Mouse (Mus musculus) CH12.LX (cell line): ENCODE data around the gene Ankrd39. TPM values are rescaled to one million over a fixed set of nuclear protein-coding genes. Genes with fewer than 3 reads are reported as not detected.

Experiments
- DNase-seq: peaks from one replicate; pipeline ENCODE4 v3.0.0-alpha.2; 2013; ENCODE audit errors: extremely low read depth
- H3K27ac ChIP-seq: 2 replicates; pipeline ENCODE4 v1.5.1; 2012; ENCODE audit warnings: low read depth, mild to moderate bottlenecking, control low read depth, moderate library complexity; ENCODE audit not compliant: insufficient read depth
- H3K27me3 ChIP-seq: replicated peaks from 2 replicates; pipeline ENCODE3; 2012; ENCODE audit warnings: inconsistent platforms
- H3K36me3 ChIP-seq, 2 experiments: replicated peaks in 1 of 2; 2 replicates each; pipeline versions ENCODE3 to v1.6.1; 2012; ENCODE audit warnings: inconsistent platforms in 1 of 2, low read length in 1 of 2, mild to moderate bottlenecking in 1 of 2, mixed read lengths in 1 of 2, moderate library complexity in 1 of 2; ENCODE audit not compliant: control insufficient read depth in 1 of 2, insufficient read depth in 1 of 2
- H3K4me1 ChIP-seq, 2 experiments: 2 replicates each; pipeline ENCODE4 v1.6.1; 2012; ENCODE audit warnings: inconsistent platforms in 1 of 2, moderate library complexity in 1 of 2; ENCODE audit not compliant: insufficient read depth in 2 of 2, control insufficient read depth in 1 of 2
- H3K4me2 ChIP-seq: 2 replicates; pipeline ENCODE4 v1.6.1; 2012; ENCODE audit warnings: low read depth, mild to moderate bottlenecking, control low read depth; ENCODE audit not compliant: poor library complexity, insufficient read depth, severe bottlenecking
- H3K4me3 ChIP-seq, 3 experiments: fragments of 150-350 bp in 1 of 3; sonication (generic) in 1 of 3; replicated peaks in 1 of 3; 2 replicates each; pipeline versions ENCODE3 to v1.5.1; 2011 to 2012; ENCODE audit warnings: low read depth in 2 of 3, low read length in 2 of 3, mild to moderate bottlenecking in 2 of 3, moderate library complexity in 2 of 3, control low read depth in 1 of 3, improper control_type of control experiment in 1 of 3, inconsistent platforms in 1 of 3, mixed read lengths in 1 of 3; ENCODE audit not compliant: poor library complexity in 1 of 3
- H3K79me2 ChIP-seq: replicated peaks from 2 replicates; pipeline ENCODE4 v1.6.1; 2012; ENCODE audit warnings: mild to moderate bottlenecking, moderate library complexity; ENCODE audit not compliant: control insufficient read depth, poor library complexity, insufficient read depth, severe bottlenecking; ENCODE audit errors: extremely low read depth
- H3K9ac ChIP-seq: 2 replicates; pipeline ENCODE4 v1.6.1; 2012; ENCODE audit warnings: low read depth, mild to moderate bottlenecking, control low read depth, moderate library complexity; ENCODE audit not compliant: insufficient read depth
- H3K9me3 ChIP-seq: replicated peaks from 2 replicates; pipeline ENCODE3; 2012; ENCODE audit warnings: low read length, inconsistent platforms, mixed read lengths
- CHD2 ChIP-seq: IDR thresholded peaks from 2 replicates; pipeline ENCODE4 v1.6.1; 2011; ENCODE audit warnings: low read length, improper control_type of control experiment
- EP300 ChIP-seq: IDR thresholded peaks from 2 replicates; pipeline ENCODE4 v1.6.1; 2011; ENCODE audit warnings: low read length, improper control_type of control experiment
- IRF4 ChIP-seq: IDR thresholded peaks from 2 replicates; pipeline ENCODE4 v1.6.1; 2014; ENCODE audit warnings: low read depth, mild to moderate bottlenecking, inconsistent platforms, low read length, improper control_type of control experiment
- JUND ChIP-seq: conservative IDR thresholded peaks from 2 replicates; pipeline ENCODE4 v1.6.1; 2011; ENCODE audit warnings: low read depth, low read length, improper control_type of control experiment
- KAT2A ChIP-seq: IDR thresholded peaks from 2 replicates; pipeline ENCODE4 v1.6.1; 2012; ENCODE audit warnings: low read length, improper control_type of control experiment, inconsistent platforms; ENCODE audit not compliant: insufficient replicate concordance
- MAFK ChIP-seq: IDR thresholded peaks from 2 replicates; pipeline ENCODE4 v1.6.1; 2011; ENCODE audit warnings: low read length, improper control_type of control experiment; ENCODE audit not compliant: insufficient replicate concordance
- MEF2A ChIP-seq: IDR thresholded peaks from 2 replicates; pipeline ENCODE4 v1.6.1; 2014; ENCODE audit warnings: low read depth, mild to moderate bottlenecking, inconsistent platforms, low read length, improper control_type of control experiment, borderline replicate concordance
- NELFE ChIP-seq: IDR thresholded peaks from 2 replicates; pipeline ENCODE4 v1.6.1; 2011; ENCODE audit warnings: low read depth, low read length, improper control_type of control experiment
- PAX5 ChIP-seq: IDR thresholded peaks from 2 replicates; pipeline ENCODE4 v1.6.1; 2012; ENCODE audit warnings: low read length, inconsistent platforms, mixed read lengths
- RAD21 ChIP-seq: IDR thresholded peaks from 2 replicates; pipeline ENCODE4 v1.6.1; 2011; ENCODE audit warnings: low read depth, mild to moderate bottlenecking, low read length, improper control_type of control experiment, moderate library complexity
- TBP ChIP-seq: conservative IDR thresholded peaks from 2 replicates; pipeline ENCODE4 v1.6.1; 2011; ENCODE audit warnings: low read depth, low read length, improper control_type of control experiment
- ZC3H11A ChIP-seq: IDR thresholded peaks from 2 replicates; pipeline ENCODE4 v1.6.1; 2012; ENCODE audit warnings: low read depth, mild to moderate bottlenecking, inconsistent platforms, low read length, improper control_type of control experiment
- ZKSCAN1 ChIP-seq: IDR thresholded peaks from 2 replicates; pipeline ENCODE4 v1.6.1; 2012; ENCODE audit warnings: low read depth, inconsistent platforms, low read length, improper control_type of control experiment, borderline replicate concordance
- ZMIZ1 ChIP-seq: IDR thresholded peaks from 2 replicates; pipeline ENCODE4 v1.6.1; 2012; ENCODE audit warnings: low read depth, mild to moderate bottlenecking, inconsistent platforms, low read length, improper control_type of control experiment
- ZNF384 ChIP-seq: IDR thresholded peaks from 2 replicates; pipeline ENCODE4 v1.6.1; 2012; ENCODE audit warnings: low read depth, low read length, improper control_type of control experiment, inconsistent platforms
- dilution Hi-C: fragments of 300-500 bp; cut with MboI; formaldehyde crosslinking; loops from 2 replicates; pipeline ENCODE4 v1.14.3; 2020; ENCODE audit warnings: low sequenced_read_pairs; ENCODE audit not compliant: extremely low pct_unique_long_range_greater_than_20kb, extremely low pct_ligation_motif_present
- in situ Hi-C: fragments of 300-500 bp; cut with MboI; formaldehyde crosslinking; loops from 3 replicates; pipeline ENCODE4 v1.14.3; 2019; ENCODE audit warnings: low sequenced_read_pairs, low pct_ligation_motif_present, low pct_unique_long_range_greater_than_20kb, mixed read lengths
- polyA plus RNA-seq: library from polyadenylated mRNA; unstranded; fragments of >175 nt; gene quantifications from 2 replicates; pipeline ENCODE4 v1.2.1, GENCODE M21; 2012; ENCODE audit warnings: low read depth; ENCODE audit not compliant: insufficient read length
- total RNA-seq, 2 experiments: library from RNA; depleted of rRNA; stranded (reverse); fragments of 300-350 nt in 1 of 2; fragments of >200 nt in 1 of 2; gene quantifications; 2 replicates each; pipeline ENCODE4 v1.2.3; 2012 to 2014

The Ankrd39 gene
- total and polyA plus RNA-seq, 3 experiments: 4.3 to 14.8 (median 11.6) TPM

- no peaks in the 10 kb centered on the region for H3K79me2 ChIP-seq
- H3K27ac ChIP-seq: no peak overlapping the region
- dilution Hi-C loops (no loop called here), in situ Hi-C loops (no loop called here)
- H3K9ac ChIP-seq: no peak overlapping the region
- H3K4me2 ChIP-seq: no peak overlapping the region
- no peak overlapping the region for H3K4me3 ChIP-seq
- no peaks in the 10 kb centered on the region for H3K4me1 ChIP-seq
- peaks cover 51 to 87% of the 10 kb centered on the region in 2 experiments for H3K36me3 ChIP-seq
- H3K9me3 ChIP-seq: no peaks in the 10 kb centered on the region
- no peak for TF ChIP-seq TBP
- no peak for TF ChIP-seq EP300
- TF ChIP-seq KAT2A: no peak
- TF ChIP-seq ZNF384: no peak
- no peak for TF ChIP-seq ZC3H11A
- no peak for TF ChIP-seq JUND
- no peak for TF ChIP-seq RAD21
- TF ChIP-seq ZMIZ1: no peak
- no peaks in the 10 kb centered on the region for H3K27me3 ChIP-seq
- no peak for DNase-seq
Observed at GRCm38 (mm10) chr1:36536397-36536728, 10.9 kb downstream of the Ankrd39 start.

- TF ChIP-seq CHD2 (no peak), MAFK (no peak), NELFE (no peak), ZMIZ1 (no peak), KAT2A (no peak), IRF4 (no peak), MEF2A (no peak), PAX5 (no peak), ZKSCAN1 (no peak)
- dilution Hi-C loops: no loop called here
Observed at GRCm38 (mm10) chr1:36535477-36536396, 11.5 kb downstream of the Ankrd39 start.

More at GRCm38 (mm10) chr1:36535477-36536396, 11.5 kb downstream of the Ankrd39 start:
- no peak for DNase-seq
- H3K79me2 ChIP-seq: no peaks in the 10 kb centered on the region
- no peak overlapping the region for H3K27ac ChIP-seq
- no peaks in the 10 kb centered on the region for H3K9me3 ChIP-seq
- H3K4me2 ChIP-seq: no peak overlapping the region
- no peaks in the 10 kb centered on the region for H3K27me3 ChIP-seq
- no peak overlapping the region for H3K9ac ChIP-seq
- in situ Hi-C loops: no loop called here
- peaks cover 53 to 89% of the 10 kb centered on the region in 2 experiments for H3K36me3 ChIP-seq
- no peak overlapping the region for H3K4me3 ChIP-seq
- no peaks in the 10 kb centered on the region for H3K4me1 ChIP-seq
